Mouse (Mus musculus): ENCODE data around the gene Clasrp. TPM values are rescaled to one million over a fixed set of nuclear protein-coding genes. Genes with fewer than 3 reads are reported as not detected.

Gene Clasrp
- 1.7 TPM for polyA plus RNA-seq (2014; fragmentation: Illumina TruSeq; extraction: RNeasy Lipid Tissue Mini Kit (QIAGEN cat#74804); ENCODE audit: low read depth, low replicate concordance)

DNA sequence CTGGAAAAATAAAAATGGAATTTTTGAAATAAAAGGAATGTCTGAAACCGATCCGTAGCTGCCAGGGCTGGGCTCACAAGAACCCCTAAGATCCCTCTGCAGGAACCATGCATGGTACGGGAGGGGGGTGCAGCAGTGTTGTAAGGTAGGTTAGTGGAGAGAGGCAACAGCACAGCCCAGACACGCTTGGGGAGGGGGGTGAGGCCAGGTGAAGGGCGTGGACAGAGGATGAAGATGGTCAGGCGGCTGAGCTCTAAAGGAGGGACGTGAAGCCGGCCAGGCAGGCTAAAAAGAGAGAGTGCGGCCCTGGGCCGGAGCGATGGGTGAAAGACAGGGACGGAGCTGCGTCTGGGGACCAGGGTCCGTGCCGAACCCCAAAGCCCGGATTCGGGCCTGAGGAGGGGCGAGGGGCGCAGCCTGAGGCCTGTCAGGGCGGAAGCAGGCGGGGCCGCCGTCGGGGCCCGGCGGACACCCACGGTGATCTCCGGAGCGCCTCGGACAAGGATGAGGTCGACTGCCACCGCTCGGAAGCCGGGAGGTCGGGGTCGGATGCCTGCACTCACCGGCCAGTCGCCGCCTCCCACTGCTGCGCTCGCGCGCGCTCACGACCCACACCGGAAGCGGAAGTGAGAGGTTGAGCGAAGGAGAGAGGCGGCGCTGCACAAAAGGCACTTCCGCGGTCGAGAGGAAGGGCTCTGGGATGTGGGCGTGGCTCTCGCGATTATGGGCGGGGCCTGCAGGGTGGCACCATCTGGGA lies at the start of gene Clasrp:
Gene Clasrp (minus strand): TSS at position 638 of the 757 bp plus-strand sequence.

GRCm38 (mm10) chr7:19629361-19629734 lies 25.1 kb upstream of the Clasrp start, which contains the start of gene Relb:
Gene Relb, minus strand, starts transcription at chr7:19629438.

DNA sequence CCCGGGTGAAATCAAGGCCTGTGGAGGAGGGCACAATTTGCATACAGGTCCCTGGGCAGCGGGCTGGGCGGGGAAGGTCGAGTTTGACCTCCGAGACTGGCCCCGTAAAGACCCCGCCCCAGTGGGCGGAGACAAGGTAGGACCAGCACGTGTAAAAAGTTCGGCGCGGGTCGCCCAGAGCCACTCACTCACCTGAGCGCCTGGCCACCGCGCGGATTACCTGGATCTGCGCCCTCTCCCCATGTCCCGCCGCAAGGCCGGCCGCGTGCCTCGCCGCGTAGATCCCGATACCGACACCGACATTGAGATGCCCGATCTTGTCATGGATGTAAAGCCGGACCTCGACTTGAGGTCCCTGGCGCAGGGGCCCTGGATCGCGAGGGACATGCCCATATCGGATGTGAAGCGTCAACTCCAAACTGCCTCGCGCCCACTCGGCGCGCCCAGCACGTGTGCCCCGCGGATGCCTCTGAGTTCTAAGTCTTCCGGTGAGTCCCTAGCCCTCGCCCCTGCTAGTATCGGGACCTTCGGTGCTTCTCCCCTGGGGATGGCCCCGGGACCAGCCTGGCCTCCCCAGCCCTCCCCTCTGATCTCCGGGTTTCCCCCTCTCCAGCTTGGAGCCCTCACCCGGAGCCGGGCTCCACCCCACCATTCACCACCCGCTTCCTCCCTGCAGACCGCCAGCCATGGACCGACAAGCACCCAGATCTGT lies 27.0 kb downstream of the Clasrp start, which contains the start of the genes Zfp296 and Gemin7:
Gene Zfp296 (plus strand): TSS at position 147 of the 712 bp plus-strand sequence.
Gene Gemin7 (minus strand): TSS at position 455 of the 712 bp plus-strand sequence.

DNA sequence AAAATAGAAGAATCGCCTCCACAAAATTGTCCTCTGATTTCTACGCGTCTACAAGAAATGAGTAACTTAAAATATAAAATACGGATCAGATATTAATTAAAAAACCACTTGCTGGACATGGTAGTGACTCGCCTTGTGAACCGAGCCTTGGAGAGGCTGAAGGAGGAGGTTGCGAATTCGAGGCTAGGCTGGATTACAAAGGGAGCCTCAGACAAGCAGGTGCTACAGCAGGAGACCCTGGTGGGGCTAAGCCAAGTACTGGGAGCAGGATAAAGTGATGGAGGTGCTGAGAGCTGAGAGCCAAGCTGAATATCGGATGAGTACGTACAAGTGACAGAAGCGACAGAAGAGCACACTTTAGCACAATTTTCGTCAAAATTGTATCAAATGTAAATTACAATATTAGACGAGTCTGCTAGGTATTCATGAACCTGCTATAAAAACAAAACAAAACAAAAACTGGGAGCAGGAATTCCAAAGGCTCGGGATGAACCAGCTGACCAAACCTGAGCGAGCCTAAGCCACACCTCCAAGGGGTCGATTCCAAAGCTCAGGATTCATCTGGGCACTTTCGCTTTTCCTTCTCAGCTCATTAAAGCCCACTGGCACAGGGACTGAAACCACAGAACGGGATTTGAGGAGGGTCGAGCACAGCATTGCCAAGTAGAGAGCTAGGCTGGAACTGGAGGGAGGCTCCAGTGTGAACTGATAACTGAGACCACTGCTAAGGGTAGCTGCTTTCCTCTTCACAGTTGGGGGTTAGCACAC lies 41.5 kb downstream of the Clasrp start, which contains the start of gene Ppp1r37:
Gene Ppp1r37 (minus strand): TSS at position 434 of the 768 bp plus-strand sequence.

Other genes starting within 250 kb of the Clasrp start
- 0.95 TPM for gene Cd3eap, start 245.0 kb downstream of the Clasrp start, polyA plus RNA-seq (2014; fragmentation: Illumina TruSeq; extraction: RNeasy Lipid Tissue Mini Kit (QIAGEN cat#74804); ENCODE audit: low read depth, low replicate concordance)
- gene Ppp1r13l, start 244.7 kb downstream of the Clasrp start, polyA plus RNA-seq (2014; fragmentation: Illumina TruSeq; extraction: RNeasy Lipid Tissue Mini Kit (QIAGEN cat#74804); ENCODE audit: low read depth, low replicate concordance) = 0.29 TPM
- gene Ercc2, start 222.5 kb downstream of the Clasrp start, polyA plus RNA-seq (2014; fragmentation: Illumina TruSeq; extraction: RNeasy Lipid Tissue Mini Kit (QIAGEN cat#74804); ENCODE audit: low read depth, low replicate concordance) = 0.40 TPM
- gene Klc3, start 200.4 kb downstream of the Clasrp start, polyA plus RNA-seq (2014; fragmentation: Illumina TruSeq; extraction: RNeasy Lipid Tissue Mini Kit (QIAGEN cat#74804); ENCODE audit: low read depth, low replicate concordance) = not detected
- not detected for gene Ckm, start 199.7 kb downstream of the Clasrp start, polyA plus RNA-seq (2014; fragmentation: Illumina TruSeq; extraction: RNeasy Lipid Tissue Mini Kit (QIAGEN cat#74804); ENCODE audit: low read depth, low replicate concordance)
- gene Mark4, start 145.7 kb downstream of the Clasrp start, polyA plus RNA-seq (2014; fragmentation: Illumina TruSeq; extraction: RNeasy Lipid Tissue Mini Kit (QIAGEN cat#74804); ENCODE audit: low read depth, low replicate concordance) = 0.82 TPM
- 0.34 TPM for gene Exoc3l2, start 141.2 kb downstream of the Clasrp start, polyA plus RNA-seq (2014; fragmentation: Illumina TruSeq; extraction: RNeasy Lipid Tissue Mini Kit (QIAGEN cat#74804); ENCODE audit: low read depth, low replicate concordance)
- 1.6 TPM for gene Bloc1s3, start 96.1 kb downstream of the Clasrp start, polyA plus RNA-seq (2014; fragmentation: Illumina TruSeq; extraction: RNeasy Lipid Tissue Mini Kit (QIAGEN cat#74804); ENCODE audit: low read depth, low replicate concordance)
- not detected for gene Trappc6a, start 96.1 kb downstream of the Clasrp start, polyA plus RNA-seq (2014; fragmentation: Illumina TruSeq; extraction: RNeasy Lipid Tissue Mini Kit (QIAGEN cat#74804); ENCODE audit: low read depth, low replicate concordance)
- not detected for gene Nkpd1, start 86.6 kb downstream of the Clasrp start, polyA plus RNA-seq (2014; fragmentation: Illumina TruSeq; extraction: RNeasy Lipid Tissue Mini Kit (QIAGEN cat#74804); ENCODE audit: low read depth, low replicate concordance)
- gene Ppp1r37, start 41.4 kb downstream of the Clasrp start, polyA plus RNA-seq (2014; fragmentation: Illumina TruSeq; extraction: RNeasy Lipid Tissue Mini Kit (QIAGEN cat#74804); ENCODE audit: low read depth, low replicate concordance) = 1.3 TPM
- not detected for gene Zfp296, start 27.2 kb downstream of the Clasrp start, polyA plus RNA-seq (2014; fragmentation: Illumina TruSeq; extraction: RNeasy Lipid Tissue Mini Kit (QIAGEN cat#74804); ENCODE audit: low read depth, low replicate concordance)
- gene Gemin7, start 26.9 kb downstream of the Clasrp start, polyA plus RNA-seq (2014; fragmentation: Illumina TruSeq; extraction: RNeasy Lipid Tissue Mini Kit (QIAGEN cat#74804); ENCODE audit: low read depth, low replicate concordance) = 10.5 TPM
- 0.11 TPM for gene Relb, start 25.0 kb upstream of the Clasrp start, polyA plus RNA-seq (2014; fragmentation: Illumina TruSeq; extraction: RNeasy Lipid Tissue Mini Kit (QIAGEN cat#74804); ENCODE audit: low read depth, low replicate concordance)
- 20.7 TPM for gene Clptm1, start 60.5 kb upstream of the Clasrp start, polyA plus RNA-seq (2014; fragmentation: Illumina TruSeq; extraction: RNeasy Lipid Tissue Mini Kit (QIAGEN cat#74804); ENCODE audit: low read depth, low replicate concordance)
- 44.8 TPM for gene Apoc2, start 73.5 kb upstream of the Clasrp start, polyA plus RNA-seq (2014; fragmentation: Illumina TruSeq; extraction: RNeasy Lipid Tissue Mini Kit (QIAGEN cat#74804); ENCODE audit: low read depth, low replicate concordance)
- not detected for gene Gm44805, start 76.9 kb upstream of the Clasrp start, polyA plus RNA-seq (2014; fragmentation: Illumina TruSeq; extraction: RNeasy Lipid Tissue Mini Kit (QIAGEN cat#74804); ENCODE audit: low read depth, low replicate concordance)
- 123 TPM for gene Apoc4, start 77.0 kb upstream of the Clasrp start, polyA plus RNA-seq (2014; fragmentation: Illumina TruSeq; extraction: RNeasy Lipid Tissue Mini Kit (QIAGEN cat#74804); ENCODE audit: low read depth, low replicate concordance)
- gene Apoc1, start 88.2 kb upstream of the Clasrp start, polyA plus RNA-seq (2014; fragmentation: Illumina TruSeq; extraction: RNeasy Lipid Tissue Mini Kit (QIAGEN cat#74804); ENCODE audit: low read depth, low replicate concordance) = 3,872 TPM
- gene Apoe, start 94.7 kb upstream of the Clasrp start, polyA plus RNA-seq (2014; fragmentation: Illumina TruSeq; extraction: RNeasy Lipid Tissue Mini Kit (QIAGEN cat#74804); ENCODE audit: low read depth, low replicate concordance) = 941 TPM
- gene Tomm40, start 111.0 kb upstream of the Clasrp start, polyA plus RNA-seq (2014; fragmentation: Illumina TruSeq; extraction: RNeasy Lipid Tissue Mini Kit (QIAGEN cat#74804); ENCODE audit: low read depth, low replicate concordance) = 1.1 TPM
- 2.6 TPM for gene Nectin2, start 146.0 kb upstream of the Clasrp start, polyA plus RNA-seq (2014; fragmentation: Illumina TruSeq; extraction: RNeasy Lipid Tissue Mini Kit (QIAGEN cat#74804); ENCODE audit: low read depth, low replicate concordance)
- 0.16 TPM for gene Bcam, start 166.5 kb upstream of the Clasrp start, polyA plus RNA-seq (2014; fragmentation: Illumina TruSeq; extraction: RNeasy Lipid Tissue Mini Kit (QIAGEN cat#74804); ENCODE audit: low read depth, low replicate concordance)
- 2.6 TPM for gene Cblc, start 192.3 kb upstream of the Clasrp start, polyA plus RNA-seq (2014; fragmentation: Illumina TruSeq; extraction: RNeasy Lipid Tissue Mini Kit (QIAGEN cat#74804); ENCODE audit: low read depth, low replicate concordance)
- gene Bcl3, start 218.3 kb upstream of the Clasrp start, polyA plus RNA-seq (2014; fragmentation: Illumina TruSeq; extraction: RNeasy Lipid Tissue Mini Kit (QIAGEN cat#74804); ENCODE audit: low read depth, low replicate concordance) = 5.4 TPM
- not detected for gene Gm19345, start 247.5 kb upstream of the Clasrp start, polyA plus RNA-seq (2014; fragmentation: Illumina TruSeq; extraction: RNeasy Lipid Tissue Mini Kit (QIAGEN cat#74804); ENCODE audit: low read depth, low replicate concordance)